Mouse (Mus musculus) liver, adult 2 months (tissue): ENCODE results near the gene Eif3k.

Source experiments
- CTCF ChIP-seq: fragments of 200-500 bp; IDR thresholded peaks from 2 replicates; pipeline ENCODE4 v1.5.1; 2011; ENCODE audit warnings: low read depth, low read length, control low read depth
- POLR2A ChIP-seq: fragments of 200-500 bp; IDR thresholded peaks from 2 replicates; pipeline ENCODE4 v1.6.1; 2011; ENCODE audit warnings: low read length, control low read depth; ENCODE audit not compliant: insufficient read depth; ENCODE audit errors: extremely low read depth

DNA sequence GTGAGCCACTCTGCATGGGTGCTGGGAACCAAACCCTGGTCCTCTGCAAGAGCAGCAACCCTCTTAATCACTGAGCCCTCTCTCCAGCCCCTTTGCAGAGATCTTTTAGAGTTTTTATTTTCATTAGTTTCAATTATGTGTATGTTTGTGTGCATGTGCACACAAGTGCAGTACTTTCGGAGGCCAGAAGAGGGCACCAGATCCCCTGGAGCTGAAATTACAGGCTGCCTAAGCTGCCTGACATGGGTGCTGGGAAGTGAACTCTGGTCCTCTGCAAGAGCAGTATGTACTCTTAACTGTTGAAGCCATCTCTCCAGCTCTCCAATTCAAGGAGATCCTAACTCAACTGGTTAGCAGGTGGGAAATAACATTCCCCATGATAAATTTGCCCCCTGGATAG lies 33.3 kb upstream of the Eif3k start:
- TF ChIP-seq POLR2A (no peak), CTCF (peak; percentile 13; the same call in 1 of the 2 replicates)
